Mouse (Mus musculus) hindbrain, embryonic 11.5 days (tissue): ENCODE data around the gene Kirrel3. TPM values are rescaled to one million over a fixed set of nuclear protein-coding genes. Genes with fewer than 3 reads are reported as not detected.

Experiments used
- ATAC-seq: fragments of 200-750 bp; cut with Nextera tagmentation; 2 replicates; pipeline ENCODE4 v1.8.0; 2017; ENCODE audit warnings: mild to moderate bottlenecking, moderate TSS enrichment, moderate library complexity; ENCODE audit not compliant: low FRiP score
- DNase-seq: peaks from one replicate; pipeline ENCODE4 v3.0.0-alpha.2; 2015; ENCODE audit warnings: low spot score
- H3K27ac ChIP-seq: fragments of 300-500 bp; sonication (generic); 2 replicates; pipeline ENCODE4 v1.5.1; 2014; ENCODE audit warnings: mild to moderate bottlenecking, low read depth, low read length
- H3K27me3 ChIP-seq: fragments of 300-500 bp; sonication (generic); 2 replicates; pipeline ENCODE4 v1.6.1; 2014; ENCODE audit warnings: mild to moderate bottlenecking, low read length, moderate library complexity, mixed read lengths; ENCODE audit not compliant: control insufficient read depth, insufficient read depth
- H3K36me3 ChIP-seq: fragments of 300-500 bp; sonication (generic); 2 replicates; pipeline ENCODE4 v1.6.1; 2014; ENCODE audit warnings: mild to moderate bottlenecking, low read length, moderate library complexity, mixed read lengths; ENCODE audit not compliant: control insufficient read depth, insufficient read depth
- H3K4me1 ChIP-seq: fragments of 300-500 bp; sonication (generic); replicated peaks from 2 replicates; pipeline ENCODE4 v1.6.1; 2014; ENCODE audit warnings: low read length, mixed read lengths; ENCODE audit not compliant: control insufficient read depth, insufficient read depth
- H3K4me2 ChIP-seq: fragments of 300-500 bp; sonication (generic); replicated peaks from 2 replicates; pipeline ENCODE4 v1.6.1; 2014; ENCODE audit warnings: mild to moderate bottlenecking, low read depth, low read length
- H3K4me3 ChIP-seq: fragments of 300-500 bp; sonication (generic); 2 replicates; pipeline ENCODE4 v1.5.1; 2014; ENCODE audit warnings: low read depth, low read length
- H3K9ac ChIP-seq: fragments of 300-500 bp; sonication (generic); 2 replicates; pipeline ENCODE4 v1.6.1; 2014; ENCODE audit warnings: low read depth, low read length
- H3K9me3 ChIP-seq: fragments of 300-500 bp; sonication (generic); 2 replicates; pipeline ENCODE4 v1.6.1; 2016; ENCODE audit warnings: low read length; ENCODE audit not compliant: control insufficient read depth
- WGBS: fragments of 180-500 bp; shearing (Covaris S2); extraction: QIAGEN DNeasy Blood & Tissue Kit; methylation state at CpG from one replicate; pipeline ENCODE4 v1.1.7; 2014; 5-methylcytosine and 5-hydroxymethylcytosine counted together
- polyA plus RNA-seq: library from polyadenylated mRNA; unstranded; fragments of >200 nt; fragmentation: Nextera tagmentation; extraction: Ambion mirVana; gene quantifications from 2 replicates; pipeline ENCODE4 v1.2.1, GENCODE M21; 2014

Kirrel3 gene
- polyA plus RNA-seq, 1 experiment from 2014 or later, result 10.6 TPM

GRCm38 (mm10) chr9:34660566-34660965, 174.9 kb downstream of the Kirrel3 start:
- Histone ChIP-seq H3K27me3 (no peaks in the 10 kb centered on the region), H3K27ac (no peak overlapping the region), H3K36me3 (no peaks in the 10 kb centered on the region), H3K9me3 (no peaks in the 10 kb centered on the region), H3K4me1 (no peaks in the 10 kb centered on the region), H3K4me3 (no peak overlapping the region), H3K4me2 (no peak overlapping the region), H3K9ac (no peak overlapping the region)
- ATAC-seq (no peak), DNase-seq (peak; percentile 35)
- 79% methylated on average over 1 of the region's 1 CpGs for WGBS

- Histone ChIP-seq H3K4me3 (no peak overlapping the region), H3K4me1 (no peaks in the 10 kb centered on the region), H3K27ac (no peak overlapping the region), H3K27me3 (no peaks in the 10 kb centered on the region), H3K4me2 (no peak overlapping the region), H3K9me3 (no peaks in the 10 kb centered on the region), H3K36me3 (no peaks in the 10 kb centered on the region), H3K9ac (no peak overlapping the region)
- WGBS, result 44% methylated on average over 6 of the region's 6 CpGs
- DNase-seq (peak; percentile 30), ATAC-seq (peak; percentile 53; the same call in 1 of the 2 replicates)
These were observed 177.7 kb downstream of the Kirrel3 start for GRCm38 (mm10) chr9:34663412-34663811.

- WGBS, result 82% methylated on average over 15 of the region's 15 CpGs
These were observed 179.9 kb downstream of the Kirrel3 start for GRCm38 (mm10) chr9:34665361-34666129.

GRCm38 (mm10) chr9:34667182-34667581, 181.5 kb downstream of the Kirrel3 start:
- H3K4me3 ChIP-seq, result no peak overlapping the region
- H3K9ac ChIP-seq, result no peak overlapping the region
- no peaks in the 10 kb centered on the region for H3K9me3 ChIP-seq
- ATAC-seq (no peak), DNase-seq (no peak)
- H3K36me3 ChIP-seq, result no peaks in the 10 kb centered on the region
- no peaks in the 10 kb centered on the region for H3K27me3 ChIP-seq
- no peak overlapping the region for H3K27ac ChIP-seq
- WGBS, result 83% methylated on average over 1 of the region's 1 CpGs
- no peaks in the 10 kb centered on the region for H3K4me1 ChIP-seq
- H3K4me2 ChIP-seq, result no peak overlapping the region

More at GRCm38 (mm10) chr9:34665361-34666129, 179.9 kb downstream of the Kirrel3 start:
- Histone ChIP-seq H3K9ac (no peak overlapping the region), H3K9me3 (no peaks in the 10 kb centered on the region), H3K4me2 (no peak overlapping the region), H3K36me3 (no peaks in the 10 kb centered on the region), H3K4me3 (no peak overlapping the region), H3K27me3 (no peaks in the 10 kb centered on the region), H3K27ac (no peak overlapping the region), H3K4me1 (no peaks in the 10 kb centered on the region)
- ATAC-seq (no peak), DNase-seq (no peak)

- Histone ChIP-seq H3K4me3 (no peak overlapping the region), H3K9me3 (no peaks in the 10 kb centered on the region), H3K27me3 (no peaks in the 10 kb centered on the region), H3K4me2 (no peak overlapping the region), H3K36me3 (no peaks in the 10 kb centered on the region), H3K4me1 (no peaks in the 10 kb centered on the region), H3K27ac (no peak overlapping the region), H3K9ac (no peak overlapping the region)
- WGBS, result 84% methylated on average over 2 of the region's 2 CpGs
- ATAC-seq (no peak), DNase-seq (no peak)
These were observed 185.2 kb downstream of the Kirrel3 start for GRCm38 (mm10) chr9:34670906-34671305.

- Histone ChIP-seq H3K36me3 (no peaks in the 10 kb centered on the region), H3K27ac (no peak overlapping the region), H3K4me2 (no peak overlapping the region), H3K27me3 (no peaks in the 10 kb centered on the region), H3K4me3 (no peak overlapping the region), H3K9me3 (no peaks in the 10 kb centered on the region), H3K9ac (no peak overlapping the region), H3K4me1 (no peaks in the 10 kb centered on the region)
- ATAC-seq (no peak), DNase-seq (no peak)
- WGBS, result 88% methylated on average over 6 of the region's 6 CpGs
These were observed 201.1 kb downstream of the Kirrel3 start for GRCm38 (mm10) chr9:34686798-34687197.

GRCm38 (mm10) chr9:34688358-34688757, 202.7 kb downstream of the Kirrel3 start:
- Histone ChIP-seq H3K27me3 (no peaks in the 10 kb centered on the region), H3K4me2 (no peak overlapping the region), H3K27ac (no peak overlapping the region), H3K9ac (no peak overlapping the region), H3K4me3 (no peak overlapping the region), H3K36me3 (no peaks in the 10 kb centered on the region), H3K4me1 (no peaks in the 10 kb centered on the region), H3K9me3 (no peaks in the 10 kb centered on the region)
- ATAC-seq (no peak), DNase-seq (no peak)
- 53% methylated on average over 4 of the region's 4 CpGs for WGBS

GRCm38 (mm10) chr9:34689375-34689774, 203.7 kb downstream of the Kirrel3 start:
- ATAC-seq (no peak), DNase-seq (no peak)
- Histone ChIP-seq H3K9me3 (no peaks in the 10 kb centered on the region), H3K4me1 (no peaks in the 10 kb centered on the region), H3K4me2 (no peak overlapping the region), H3K4me3 (no peak overlapping the region), H3K9ac (no peak overlapping the region), H3K36me3 (no peaks in the 10 kb centered on the region), H3K27ac (no peak overlapping the region), H3K27me3 (no peaks in the 10 kb centered on the region)
- WGBS, result 74% methylated on average over 3 of the region's 3 CpGs

- H3K9ac ChIP-seq, result no peak overlapping the region
- DNase-seq (no peak), ATAC-seq (no peak)
- WGBS, result 78% methylated on average over 5 of the region's 5 CpGs
- H3K9me3 ChIP-seq, result no peaks in the 10 kb centered on the region
- no peaks in the 10 kb centered on the region for H3K4me1 ChIP-seq
- H3K27me3 ChIP-seq, result no peaks in the 10 kb centered on the region
- no peak overlapping the region for H3K27ac ChIP-seq
- H3K36me3 ChIP-seq, result no peaks in the 10 kb centered on the region
- H3K4me3 ChIP-seq, result no peak overlapping the region
- H3K4me2 ChIP-seq, result no peak overlapping the region
These were observed 210.0 kb downstream of the Kirrel3 start for GRCm38 (mm10) chr9:34695646-34696045.
